Mouse (Mus musculus) E14TG2a.4 (cell line): ENCODE measurements around the gene Kdm1a.

ENCODE experiments used
- CTCF ChIP-seq: conservative IDR thresholded peaks from 2 replicates; pipeline ENCODE4 v1.5.1; 2014; ENCODE audit warnings: low read length
- NANOG ChIP-seq: IDR thresholded peaks from 2 replicates; pipeline ENCODE4 v1.6.1; 2014; ENCODE audit warnings: borderline replicate concordance, low read length, mixed read lengths

DNA sequence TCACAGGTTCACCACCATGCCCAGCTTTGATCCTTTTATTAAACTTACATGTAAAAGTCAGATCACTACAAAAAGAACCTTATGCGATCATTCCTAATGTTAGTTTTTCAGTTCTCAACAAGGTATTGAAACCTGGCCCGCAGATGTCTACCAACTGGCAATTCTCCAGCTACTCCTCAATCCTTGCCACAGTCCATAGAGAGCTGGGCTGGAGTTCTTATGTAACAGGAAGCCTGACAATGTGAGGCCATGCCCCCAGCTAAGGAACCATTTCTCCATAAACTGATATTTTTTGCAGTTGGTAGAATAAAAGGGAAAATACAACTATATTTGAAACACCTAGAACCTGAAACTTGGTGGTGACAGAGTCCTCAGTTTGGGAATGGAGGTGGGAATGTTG lies 42.8 kb downstream of the Kdm1a start:
- TF ChIP-seq CTCF (no peak), NANOG (no peak)
